Mouse (Mus musculus): ENCODE data around the gene Ttc28.

GRCm38 (mm10) chr5:111191972-111192371 lies 312.4 kb downstream of the Ttc28 start:
- TF ChIP-seq CTCF (IDR thresholded peaks at IDR 0.05; ENCODE audit: low read depth) (no peak), EP300 (optimal IDR thresholded peaks at IDR 0.05) (no peak)

All from stomach, postnatal 0 days (tissue).